ENCODE assay signal across 8 mouse cellular contexts in genomic region chr11:70969271-70969794, GRCm38 (mm10). TPM values are rescaled to one million over a fixed set of nuclear protein-coding genes. Genes with fewer than 3 reads are reported as not detected.
A peak's percentile ranks its signal among the peaks of the same experiment; 100 is the strongest.
DNase-seq lines count a peak whose midpoint lies in the region; ATAC-seq and TF ChIP-seq lines count a peak whose summit lies in the region.

No protein-coding gene starts in this region.

- H3K27me3 ChIP-seq in limb, embryonic 14.5 days (ENCODE audit: control insufficient read depth, insufficient read depth, low read length), result no peaks in the 10 kb centered on the region

- peaks cover 13% of the 10 kb centered on the region for H3K4me1 ChIP-seq in limb, embryonic 14.5 days (ENCODE audit: control insufficient read depth, insufficient read depth, low read length)
- peaks cover 2% of the 10 kb centered on the region; the same call in 1 of the 2 replicates for H3K4me1 ChIP-seq in olfactory bulb, adult 2 months (ENCODE audit: control insufficient read depth, insufficient read depth, low read length)

- H3K27ac ChIP-seq in limb, embryonic 14.5 days (replicated peaks; ENCODE audit: low read depth, low read length), result peak overlapping the region; percentile 85
- H3K27ac ChIP-seq in olfactory bulb, adult 2 months (ENCODE audit: insufficient read depth, low read depth, low read length), result peak overlapping the region; percentile 72

- peak overlapping the region; percentile 86 for H3K9ac ChIP-seq in limb, embryonic 14.5 days (ENCODE audit: low read depth, low read length, severe bottlenecking)

- peak overlapping the region; percentile 98 for H3K4me3 ChIP-seq in limb, embryonic 14.5 days (replicated peaks; ENCODE audit: low read length)
- peak overlapping the region; percentile 87 for H3K4me3 ChIP-seq in olfactory bulb, adult 2 months (ENCODE audit: insufficient read depth, low read depth, low read length)

- DNase-seq in kidney, adult 18-20 months, result peak; percentile 11
- no peak for DNase-seq in kidney, adult 8-10 months
- peak; percentile 58 for DNase-seq in MN1 (ENCODE audit: low spot score)
- DNase-seq in limb, embryonic 14.5 days (ENCODE audit: low spot score), result no peak
- no peak for DNase-seq in right cerebral cortex, adult 18-20 months
- no peak for DNase-seq in urinary bladder, adult 18-20 months (ENCODE audit: low spot score in 2 of 2)

- H3K4me2 ChIP-seq in limb, embryonic 14.5 days (replicated peaks; ENCODE audit: low read depth, low read length, severe bottlenecking), result peak overlapping the region; percentile 87

- H3K9me3 ChIP-seq in limb, embryonic 14.5 days (ENCODE audit: control insufficient read depth, low read length), result no peaks in the 10 kb centered on the region

- TF ChIP-seq POLR2A in limb, embryonic 14.5 days (IDR thresholded peaks at IDR 0.05; ENCODE audit: borderline replicate concordance, extremely low read depth, insufficient read depth, insufficient read length), result no peak
- no peak for TF ChIP-seq POLR2A in olfactory bulb, adult 2 months (IDR thresholded peaks at IDR 0.05; ENCODE audit: insufficient read depth, low read depth, low read length)

- WGBS in limb, embryonic 14.5 days, result under 1% methylated on average over 21 of the region's 25 CpGs
- WGBS in olfactory bulb, adult 2 months, result under 1% methylated on average over 25 of the region's 25 CpGs

- peaks cover 39% of the 10 kb centered on the region for H3K36me3 ChIP-seq in limb, embryonic 14.5 days (ENCODE audit: control insufficient read depth, insufficient read depth, low read length)

- ATAC-seq in erythroid progenitor cell, adult 5-6 weeks (replicated peaks; ENCODE audit: low FRiP score, poor library complexity, severe bottlenecking), result peak; percentile 23
- ATAC-seq in limb, embryonic 14.5 days (ENCODE audit: low FRiP score, low read depth), result peak; percentile 16; the same call in 1 of the 2 replicates

- no peak for TF ChIP-seq CTCF in olfactory bulb, adult 2 months (IDR thresholded peaks at IDR 0.05; ENCODE audit: insufficient read depth, low read depth, low read length)

RNA-seq across cellular contexts. Expression of gene Nup88, which starts 0.4 kb away (rescaled TPM):
- total RNA-seq in erythroid progenitor cell, adult 5-6 weeks (2015; ENCODE audit: low replicate concordance), result 85.4 and 142 TPM in 2 replicates
- 93.7 and 128 TPM in 2 replicates for total RNA-seq in erythroid progenitor cell, adult 5-6 weeks (2017; ENCODE audit: low replicate concordance)
- 93.1 and 120 TPM in 2 replicates for polyA plus RNA-seq in limb, embryonic 14.5 days (2012; rRNA removed)
- 115 and 125 TPM in 2 replicates for polyA plus RNA-seq in limb, embryonic 14.5 days (2014; fragmentation: Nextera tagmentation; extraction: Ambion mirVana)
- not detected in 2 replicates for polyA plus RNA-seq in olfactory bulb, adult 2 months (2012; ENCODE audit: insufficient read depth, insufficient read length, low replicate concordance, missing spikeins)

RNA-seq across cellular contexts. Expression of gene Rpain, which starts 0.7 kb away (rescaled TPM):
- total RNA-seq in erythroid progenitor cell, adult 5-6 weeks (2015; ENCODE audit: low replicate concordance), result 136 and 165 TPM in 2 replicates
- 47.1 and 102 TPM in 2 replicates for total RNA-seq in erythroid progenitor cell, adult 5-6 weeks (2017; ENCODE audit: low replicate concordance)
- 61.2 and 75.0 TPM in 2 replicates for polyA plus RNA-seq in limb, embryonic 14.5 days (2012; rRNA removed)
- polyA plus RNA-seq in limb, embryonic 14.5 days (2014; fragmentation: Nextera tagmentation; extraction: Ambion mirVana), result 70.0 and 78.4 TPM in 2 replicates
- not detected in 2 replicates for polyA plus RNA-seq in olfactory bulb, adult 2 months (2012; ENCODE audit: insufficient read depth, insufficient read length, low replicate concordance, missing spikeins)

RNA-seq across cellular contexts. Expression of gene C1qbp, which starts 13.5 kb away (rescaled TPM):
- 87.2 and 106 TPM in 2 replicates for total RNA-seq in erythroid progenitor cell, adult 5-6 weeks (2015; ENCODE audit: low replicate concordance)
- total RNA-seq in erythroid progenitor cell, adult 5-6 weeks (2017; ENCODE audit: low replicate concordance), result 7.3 and 24.4 TPM in 2 replicates
- 149 and 173 TPM in 2 replicates for polyA plus RNA-seq in limb, embryonic 14.5 days (2012; rRNA removed)
- polyA plus RNA-seq in limb, embryonic 14.5 days (2014; fragmentation: Nextera tagmentation; extraction: Ambion mirVana), result 214 and 221 TPM in 2 replicates
- polyA plus RNA-seq in olfactory bulb, adult 2 months (2012; ENCODE audit: insufficient read depth, insufficient read length, low replicate concordance, missing spikeins), result not detected in 2 replicates

RNA-seq across cellular contexts. Expression of gene Dhx33, which starts 34.9 kb away (rescaled TPM):
- 1.1 and 3.8 TPM in 2 replicates for total RNA-seq in erythroid progenitor cell, adult 5-6 weeks (2015; ENCODE audit: low replicate concordance)
- total RNA-seq in erythroid progenitor cell, adult 5-6 weeks (2017; ENCODE audit: low replicate concordance), result 7.4 and 7.8 TPM in 2 replicates
- 33.2 and 46.5 TPM in 2 replicates for polyA plus RNA-seq in limb, embryonic 14.5 days (2012; rRNA removed)
- polyA plus RNA-seq in limb, embryonic 14.5 days (2014; fragmentation: Nextera tagmentation; extraction: Ambion mirVana), result 18.6 and 24.8 TPM in 2 replicates
- polyA plus RNA-seq in olfactory bulb, adult 2 months (2012; ENCODE audit: insufficient read depth, insufficient read length, low replicate concordance, missing spikeins), result not detected in 2 replicates

RNA-seq across cellular contexts. Expression of gene Mis12, which starts 50.1 kb away (rescaled TPM):
- total RNA-seq in erythroid progenitor cell, adult 5-6 weeks (2015; ENCODE audit: low replicate concordance), result 56.6 and 62.9 TPM in 2 replicates
- 69.3 and 137 TPM in 2 replicates for total RNA-seq in erythroid progenitor cell, adult 5-6 weeks (2017; ENCODE audit: low replicate concordance)
- polyA plus RNA-seq in limb, embryonic 14.5 days (2012; rRNA removed), result 15.2 and 23.1 TPM in 2 replicates
- polyA plus RNA-seq in limb, embryonic 14.5 days (2014; fragmentation: Nextera tagmentation; extraction: Ambion mirVana), result 30.4 and 32.5 TPM in 2 replicates
- polyA plus RNA-seq in olfactory bulb, adult 2 months (2012; ENCODE audit: insufficient read depth, insufficient read length, low replicate concordance, missing spikeins), result 153 TPM in 1 of 2 replicates, not detected in the other

Comparison
In these comparisons a context has a peak if more than half of its experiments do, and no peak if none do; other contexts are left out.
1. DNase-seq: peak in kidney, adult 18-20 months (single experiment) and MN1 (single experiment); none in kidney, adult 8-10 months (0 of 2), limb, embryonic 14.5 days (single experiment), right cerebral cortex, adult 18-20 months (single experiment) and urinary bladder, adult 18-20 months (0 of 2).
2. RNA of gene Rpain, which starts 0.7 kb away (polyA plus RNA-seq): 61.2 to 78.4 TPM in limb, embryonic 14.5 days; not detected in olfactory bulb, adult 2 months; every median in the first group is over 10 times any median in the second.
3. RNA of gene C1qbp, which starts 13.5 kb away (polyA plus RNA-seq): 149 to 221 TPM in limb, embryonic 14.5 days; not detected in olfactory bulb, adult 2 months; every median in the first group is over 100 times any median in the second.